Mouse (Mus musculus) small intestine, adult 2 months (tissue): ENCODE data around the gene Mitf.

Source experiments
- CTCF ChIP-seq: fragments of 200-500 bp; IDR thresholded peaks from 2 replicates; pipeline ENCODE4 v1.5.1; 2012; ENCODE audit warnings: low read depth, mild to moderate bottlenecking, control low read depth, inconsistent platforms, low read length, moderate library complexity, mixed read lengths; ENCODE audit not compliant: insufficient replicate concordance, insufficient read length; ENCODE audit errors: extremely low read depth
- POLR2A ChIP-seq: fragments of 200-500 bp; IDR thresholded peaks from 2 replicates; pipeline ENCODE4 v1.6.1; 2012; ENCODE audit warnings: low read depth, mild to moderate bottlenecking, control low read depth, inconsistent platforms, low read length, moderate library complexity

- TF ChIP-seq CTCF (no peak), POLR2A (no peak)
Observed at GRCm38 (mm10) chr6:97877492-97877891, 70.6 kb downstream of the Mitf start.
